Mouse (Mus musculus) inflammation-experienced regulatory T-cells, adult 16 weeks (primary cell): ENCODE measurements around the gene Olfr368. TPM values are rescaled to one million over a fixed set of nuclear protein-coding genes. Genes with fewer than 3 reads are reported as not detected.

Source experiments
- polyA plus RNA-seq: library from polyadenylated mRNA; unstranded; fragments of 100-300 nt; shearing (Covaris generic); gene quantifications from one replicate; pipeline ENCODE4 v1.2.1, GENCODE M21; 2017

Olfr368 gene
- polyA plus RNA-seq = not detected

DNA sequence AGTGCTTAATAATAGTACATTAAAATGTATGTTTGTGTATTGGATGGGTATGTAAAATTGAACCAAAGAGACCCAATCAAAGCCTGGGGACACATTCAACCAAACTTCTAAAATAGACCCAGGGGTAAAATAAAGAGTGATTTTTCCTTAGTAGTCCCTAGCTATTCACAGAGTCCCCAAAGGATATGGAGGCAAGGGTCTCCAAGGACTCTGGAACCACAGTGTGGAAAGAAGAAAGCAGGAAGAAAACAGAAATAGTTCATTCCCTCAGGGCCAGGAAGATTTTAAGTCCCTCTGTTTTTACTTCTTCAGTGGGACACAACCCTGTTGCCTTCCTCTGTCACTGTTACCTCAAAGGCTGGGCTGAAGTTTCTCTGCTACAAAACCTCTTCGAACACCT, at the start of gene Olfr368:
Gene Olfr368, plus strand, starts transcription at position 301 of the 400 bp plus-strand sequence.

DNA sequence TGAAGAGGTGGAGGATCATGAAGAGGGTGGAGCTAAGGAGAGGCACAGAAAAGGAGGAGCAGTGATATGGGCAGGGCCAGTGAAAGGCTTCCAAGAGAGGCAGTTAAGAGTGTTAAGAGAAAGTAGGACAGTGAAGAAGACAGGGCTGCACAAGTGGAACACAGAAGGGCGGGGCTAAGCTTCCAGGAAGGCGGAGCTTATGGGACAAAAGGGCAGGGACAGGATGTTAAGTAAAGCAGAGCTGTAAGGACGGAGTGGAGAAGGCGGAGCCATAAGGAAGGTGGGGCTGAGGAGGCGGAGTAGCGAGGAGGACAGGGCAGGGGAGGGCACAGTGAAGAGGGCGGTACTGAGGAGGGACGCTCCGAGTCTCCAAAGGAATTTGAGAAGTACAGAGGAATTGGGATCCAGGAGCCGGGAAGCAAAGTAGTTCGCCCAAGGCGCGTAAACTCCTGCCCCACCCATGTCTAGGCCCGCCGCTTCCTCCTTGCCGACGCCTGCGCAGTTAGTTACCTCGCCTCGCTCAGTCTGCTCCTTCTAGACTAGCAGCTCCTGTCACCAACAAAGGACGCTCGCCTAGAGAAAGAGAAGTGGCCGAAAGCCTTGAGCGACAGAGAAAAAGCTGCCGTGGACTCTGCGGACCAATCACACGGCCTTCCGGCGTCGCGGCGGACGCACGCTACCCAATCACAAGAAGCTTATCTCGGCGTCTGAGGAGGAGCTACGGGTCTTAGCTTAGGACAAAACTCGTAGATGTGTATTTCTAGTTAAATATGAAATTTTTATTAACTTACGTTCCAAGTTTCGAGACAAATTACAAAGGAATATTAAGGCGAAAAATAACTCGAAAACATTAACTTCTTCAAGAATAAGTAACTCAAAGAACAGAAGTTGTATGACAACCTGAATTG, 32.6 kb downstream of the Olfr368 start, which contains the start of gene Pdcl:
Gene Pdcl, minus strand, starts transcription at position 700 of the 908 bp plus-strand sequence.

Other genes starting within 250 kb of the Olfr368 start
- not detected for gene Olfr361, start 237.2 kb upstream of the Olfr368 start, polyA plus RNA-seq
- gene Olfr362, start 208.6 kb upstream of the Olfr368 start, polyA plus RNA-seq = not detected
- gene Olfr364-ps1, start 187.2 kb upstream of the Olfr368 start, polyA plus RNA-seq = not detected
- gene Olfr365, start 138.3 kb upstream of the Olfr368 start, polyA plus RNA-seq = not detected
- not detected for gene Olfr366, start 114.9 kb upstream of the Olfr368 start, polyA plus RNA-seq
- gene Pdcl, start 32.8 kb downstream of the Olfr368 start, polyA plus RNA-seq = 37.6 TPM
- gene Rc3h2, start 96.4 kb downstream of the Olfr368 start, polyA plus RNA-seq = 28.2 TPM
- 8.1 TPM for gene Zbtb26, start 116.6 kb downstream of the Olfr368 start, polyA plus RNA-seq
- gene Zbtb6, start 116.7 kb downstream of the Olfr368 start, polyA plus RNA-seq = 7.4 TPM
- gene Rabgap1, start 116.8 kb downstream of the Olfr368 start, polyA plus RNA-seq = 90.5 TPM
- gene Gpr21, start 189.8 kb downstream of the Olfr368 start, polyA plus RNA-seq = 1.3 TPM